Mouse (Mus musculus) thymus, postnatal 4 days (tissue): ENCODE data around the gene Utp4.

Source experiments
- DNase-seq: peaks from one replicate; pipeline ENCODE4 v3.0.0; 2021

Utp4 gene

DNA sequence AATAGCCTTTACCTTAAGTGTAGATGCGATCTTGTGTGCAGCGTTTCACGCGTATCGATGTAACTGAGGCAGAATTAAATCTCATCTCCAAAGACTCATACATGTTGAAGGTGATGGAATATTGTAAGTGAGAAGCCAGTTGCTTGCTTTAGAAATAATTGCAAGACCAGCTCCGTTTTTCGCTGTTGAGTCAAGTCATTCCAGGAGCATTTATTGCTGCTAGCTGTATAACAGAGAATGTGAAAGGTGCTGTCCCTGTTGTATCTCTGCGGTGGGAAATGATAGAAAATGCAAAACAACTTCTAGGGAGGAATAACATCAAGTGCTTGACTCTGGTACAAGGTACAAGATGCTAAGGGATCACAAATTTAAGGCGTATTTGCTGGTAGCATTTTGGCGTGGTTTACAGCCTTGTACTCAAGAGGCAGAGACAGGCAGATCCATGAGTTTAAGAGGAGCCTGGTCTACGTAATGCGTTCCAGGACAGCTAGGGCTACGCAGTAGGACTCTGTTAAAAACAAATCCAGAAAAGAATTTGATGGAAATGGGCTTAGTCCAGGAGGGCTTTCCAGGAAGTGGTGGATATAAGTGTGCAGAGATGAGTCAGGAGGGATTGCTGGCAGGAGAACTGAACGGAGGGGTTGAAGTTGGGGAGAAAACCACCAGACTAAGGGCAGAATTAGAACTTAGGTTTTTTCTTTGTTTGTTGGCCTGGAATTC is 43.8 kb downstream of the Utp4 start:
- DNase-seq = no peak

DNA sequence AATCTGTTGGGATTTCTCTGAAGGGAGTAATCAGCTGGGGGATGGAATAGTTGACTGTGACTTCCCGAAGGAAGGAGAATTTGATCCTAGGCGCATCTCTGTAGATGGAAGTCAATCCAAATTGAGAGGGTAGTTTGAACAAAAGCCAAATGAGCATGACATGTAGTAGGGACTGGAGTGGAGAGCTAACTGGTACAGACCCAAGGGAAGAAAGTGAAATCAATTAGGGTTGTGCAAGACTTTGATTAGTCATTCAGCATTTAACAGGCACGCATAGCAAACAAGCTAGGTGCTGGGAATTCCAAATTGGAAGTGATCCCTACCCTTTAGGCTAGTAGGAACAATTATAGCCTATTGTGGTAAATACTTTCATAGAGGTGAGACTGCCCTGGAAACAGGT is 48.4 kb downstream of the Utp4 start:
- no peak for DNase-seq

DNA sequence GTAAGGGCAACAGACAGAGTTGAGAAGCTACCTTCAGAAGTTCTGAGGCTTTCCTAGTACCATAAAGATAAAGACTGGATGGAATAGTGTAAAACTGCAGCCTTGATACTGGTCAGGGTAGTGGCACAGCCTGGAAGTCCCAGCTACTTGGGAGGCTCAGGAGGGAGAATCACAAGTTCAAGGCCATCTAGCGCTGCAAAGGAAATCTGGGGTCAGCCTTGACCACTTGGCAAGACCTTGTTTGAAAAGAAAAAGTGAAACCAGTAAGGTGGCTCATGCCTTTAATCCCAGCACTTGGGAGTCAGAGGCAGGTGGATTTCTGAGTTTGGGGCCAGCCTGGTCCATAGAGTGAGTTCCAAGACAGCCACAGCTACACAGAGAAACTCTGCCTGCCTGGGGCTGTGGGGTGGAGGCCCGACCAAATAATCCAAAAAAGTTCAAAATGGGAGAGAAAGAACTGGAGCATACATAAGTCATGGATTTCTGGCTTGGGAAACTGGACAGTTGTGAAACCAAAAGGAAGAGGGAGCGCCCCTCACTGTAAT is 50.5 kb downstream of the Utp4 start:
- DNase-seq = no peak

DNA sequence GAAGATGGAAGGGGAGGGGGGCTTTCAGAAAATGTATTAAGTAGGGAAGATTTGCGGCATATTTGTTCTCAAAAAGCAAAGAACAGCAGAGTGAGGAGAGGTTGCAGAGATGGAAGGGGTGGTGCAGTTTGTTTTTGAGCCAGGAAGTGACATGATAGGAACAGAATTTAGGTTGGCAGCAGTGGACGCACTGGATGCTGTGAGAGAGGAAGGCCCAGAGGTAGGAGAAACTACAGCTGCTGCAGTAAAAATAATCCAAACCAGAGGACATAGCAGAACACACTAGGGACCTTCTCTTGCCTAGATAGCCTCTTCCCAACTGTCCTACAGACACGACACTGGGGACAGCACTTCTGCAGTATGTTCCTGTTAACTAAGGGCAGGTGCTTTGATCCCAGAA is 51.3 kb downstream of the Utp4 start:
- no peak for DNase-seq

GRCm38 (mm10) chr8:106948678-106949243 is 55.3 kb downstream of the Utp4 start:
- DNase-seq = no peak

- no peak for DNase-seq
Measured at GRCm38 (mm10) chr8:106951707-106952106, 58.3 kb downstream of the Utp4 start.

GRCm38 (mm10) chr8:106953571-106953970 is 60.1 kb downstream of the Utp4 start:
- DNase-seq = no peak

DNA sequence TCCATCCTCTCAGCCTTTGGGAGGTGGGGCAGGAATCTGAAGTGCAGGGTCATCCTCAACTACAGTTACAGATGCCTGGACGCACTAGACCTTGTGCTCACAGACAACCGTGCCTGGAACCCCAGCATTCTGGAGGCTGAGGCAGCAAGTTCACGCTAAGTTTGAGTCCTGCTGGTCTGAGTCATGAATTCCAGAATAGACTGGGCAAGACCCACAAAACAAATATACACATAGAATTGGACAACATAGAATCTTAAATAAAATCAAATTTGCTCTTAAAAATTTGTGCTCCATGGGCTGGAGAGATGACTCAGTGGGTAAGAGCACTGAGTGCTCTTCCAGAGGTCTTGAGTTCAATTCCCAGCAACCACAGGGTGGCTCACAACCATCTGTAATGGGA is 63.6 kb downstream of the Utp4 start:
- DNase-seq = no peak

DNA sequence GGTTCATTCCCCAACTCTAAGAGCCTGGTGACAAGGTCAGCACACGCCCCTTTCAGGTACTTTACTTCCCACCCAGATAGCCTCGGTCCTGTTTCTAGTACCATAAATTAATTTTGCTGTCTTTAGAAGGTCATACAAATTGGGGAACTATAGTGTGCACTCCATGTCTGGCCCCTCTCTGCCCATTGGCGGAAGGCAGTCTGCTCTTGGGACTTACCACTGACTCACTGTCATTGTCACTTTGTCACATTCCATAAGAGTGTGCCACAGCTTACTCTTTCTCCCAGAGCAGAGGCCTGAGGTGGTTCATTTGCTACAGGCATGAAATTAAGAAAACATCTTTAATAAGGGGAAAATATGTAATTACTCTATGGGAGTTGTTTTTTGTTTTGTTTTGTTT is 64.8 kb downstream of the Utp4 start:
- no peak for DNase-seq

DNA sequence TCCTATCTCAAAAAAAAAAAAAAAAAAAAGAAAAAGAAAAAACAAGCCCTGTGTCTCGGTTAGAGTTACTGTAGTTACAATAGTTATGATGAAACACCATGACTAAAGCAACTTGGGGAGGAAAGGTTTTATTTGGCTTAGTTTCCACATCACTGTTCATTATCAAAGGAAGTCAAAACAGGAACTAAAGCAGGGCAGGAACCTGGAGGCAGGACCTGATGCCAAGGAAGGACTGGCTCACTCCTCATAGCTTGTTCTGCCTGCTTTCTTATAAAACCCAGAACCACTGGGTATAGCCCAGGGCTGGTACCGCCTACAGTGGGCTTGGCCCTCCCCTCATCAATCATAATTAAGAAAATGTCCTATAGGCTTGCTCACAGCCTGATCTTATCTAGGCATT is 66.2 kb downstream of the Utp4 start:
- DNase-seq = no peak

DNA sequence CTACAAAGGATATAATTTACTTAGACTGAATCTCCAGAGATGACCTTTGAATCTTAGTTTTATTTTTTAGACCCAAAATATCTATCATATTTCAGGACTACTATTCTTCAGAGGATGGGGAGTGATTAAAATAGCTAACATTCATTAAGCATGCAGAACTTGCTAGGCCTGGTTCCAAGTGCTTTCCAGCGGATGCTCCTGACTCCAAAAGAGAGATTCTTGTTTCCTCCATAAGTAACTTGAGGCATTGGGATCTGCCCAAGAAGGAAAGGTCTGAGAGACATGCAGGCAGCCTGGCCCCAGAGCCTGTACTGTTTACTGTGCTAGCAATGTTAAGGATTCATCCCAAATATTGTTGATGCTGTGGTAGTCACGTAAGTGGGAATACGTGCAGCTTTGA is 68.9 kb downstream of the Utp4 start:
- DNase-seq = no peak

DNA sequence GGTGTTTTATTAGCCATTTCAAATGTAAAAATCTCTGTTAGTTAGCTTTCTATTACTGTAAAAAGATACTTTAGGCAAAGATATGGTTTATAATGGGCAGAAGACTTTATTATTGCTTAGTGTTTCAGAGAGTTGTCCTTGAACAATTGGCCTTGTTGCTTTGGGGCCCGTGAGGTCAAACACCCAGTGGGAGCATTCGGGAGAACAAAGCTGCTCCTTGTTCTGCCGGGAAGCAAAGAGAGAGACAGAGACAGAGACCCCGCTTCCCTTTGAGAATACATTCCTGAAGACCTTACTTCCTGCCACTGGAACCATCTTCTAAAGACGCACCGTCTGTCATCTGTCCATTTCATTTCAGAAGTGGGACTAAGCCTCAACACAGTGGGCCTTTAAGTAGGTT is 69.9 kb downstream of the Utp4 start:
- no peak for DNase-seq

GRCm38 (mm10) chr8:106964573-106964972 is 71.1 kb downstream of the Utp4 start:
- no peak for DNase-seq

DNA sequence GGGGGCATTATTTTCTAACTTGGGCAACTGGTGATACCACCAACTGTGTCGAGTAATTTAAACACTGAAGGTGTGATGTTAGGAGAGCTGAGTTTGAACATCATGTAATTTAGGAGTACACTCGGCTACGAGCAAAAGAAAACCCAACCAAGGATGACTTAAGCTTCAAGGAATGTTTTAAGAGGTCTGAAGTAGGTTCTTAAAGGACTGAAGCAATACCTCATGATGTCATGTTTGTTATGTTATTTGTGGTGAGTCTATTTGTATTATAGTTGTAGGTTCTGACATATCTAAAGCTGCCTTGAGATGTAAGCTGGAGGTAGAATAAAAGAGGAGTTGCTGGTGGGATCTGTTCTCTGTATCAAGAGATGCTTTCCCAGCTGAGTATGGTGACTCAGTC is 76.5 kb downstream of the Utp4 start:
- DNase-seq = no peak

DNA sequence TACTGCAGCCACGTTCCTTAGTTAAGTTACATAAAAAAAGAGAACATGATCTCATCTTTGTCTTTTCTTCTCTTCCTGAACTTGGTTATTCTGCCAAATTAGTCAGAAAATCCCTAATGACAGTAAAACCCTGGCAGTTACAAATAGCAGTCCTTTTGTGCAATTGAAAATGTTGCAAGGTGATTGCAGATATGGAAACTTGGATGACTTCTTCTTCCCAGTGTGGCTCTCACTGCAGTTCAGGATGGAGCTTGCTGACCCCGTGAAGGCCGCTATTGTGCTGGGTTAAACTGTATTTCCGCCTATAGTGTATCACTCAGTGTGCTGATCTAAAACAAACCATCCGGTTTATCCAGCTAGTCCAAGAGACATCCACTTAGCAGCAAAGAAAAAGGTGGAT is 78.5 kb downstream of the Utp4 start:
- DNase-seq = no peak
